Mouse (Mus musculus) lung, embryonic 14.5 days (tissue): ENCODE measurements around the gene Fam213a. TPM values are rescaled to one million over a fixed set of nuclear protein-coding genes. Genes with fewer than 3 reads are reported as not detected.

Experiments
- ATAC-seq: fragments of 200-750 bp; cut with Nextera tagmentation; 2 replicates; pipeline ENCODE4 v1.8.0; 2017; ENCODE audit warnings: mild to moderate bottlenecking, moderate TSS enrichment, moderate library complexity; ENCODE audit not compliant: insufficient read depth
- DNase-seq: peaks from one replicate; pipeline ENCODE4 v3.0.0-alpha.2; 2015
- H3K27ac ChIP-seq: fragments of 300-500 bp; sonication (generic); 2 replicates; pipeline ENCODE4 v1.5.1; 2014; ENCODE audit warnings: low read depth, mild to moderate bottlenecking, moderate library complexity
- H3K27me3 ChIP-seq: fragments of 300-500 bp; sonication (generic); 2 replicates; pipeline ENCODE4 v1.6.1; 2014; ENCODE audit warnings: low read length, control low read depth; ENCODE audit not compliant: insufficient read depth
- H3K36me3 ChIP-seq: fragments of 300-500 bp; sonication (generic); 2 replicates; pipeline ENCODE4 v1.6.1; 2014; ENCODE audit warnings: control low read depth; ENCODE audit not compliant: insufficient read depth
- H3K4me1 ChIP-seq: fragments of 300-500 bp; sonication (generic); 2 replicates; pipeline ENCODE4 v1.6.1; 2014; ENCODE audit warnings: antibody characterized with exemption, control low read depth; ENCODE audit not compliant: insufficient read depth
- H3K4me2 ChIP-seq: fragments of 300-500 bp; sonication (generic); 2 replicates; pipeline ENCODE4 v1.6.1; 2014; ENCODE audit warnings: mild to moderate bottlenecking
- H3K4me3 ChIP-seq: fragments of 300-500 bp; sonication (generic); 2 replicates; pipeline ENCODE4 v1.5.1; 2014; ENCODE audit warnings: low read depth, low read length
- H3K9ac ChIP-seq: fragments of 300-500 bp; sonication (generic); 2 replicates; pipeline ENCODE4 v1.6.1; 2014
- H3K9me3 ChIP-seq: fragments of 300-500 bp; sonication (generic); 2 replicates; pipeline ENCODE4 v1.6.1; 2016; ENCODE audit warnings: low read depth, low read length, control low read depth
- CTCF ChIP-seq: IDR thresholded peaks from 2 replicates; pipeline ENCODE4 v1.5.1; 2016; ENCODE audit warnings: antibody characterized with exemption, low read depth
- WGBS: fragments of 180-500 bp; shearing (Covaris S2); extraction: QIAGEN DNeasy Blood & Tissue Kit; methylation state at CpG from one replicate; pipeline ENCODE4 v1.1.7; 2014; 5-methylcytosine and 5-hydroxymethylcytosine counted together
- polyA plus RNA-seq: library from polyadenylated mRNA; unstranded; fragments of >200 nt; fragmentation: Nextera tagmentation; extraction: Ambion mirVana; gene quantifications from 2 replicates; pipeline ENCODE4 v1.2.1, GENCODE M21; 2014

Fam213a gene
- polyA plus RNA-seq, 1 experiment from 2014 or later = 167 TPM

GRCm38 (mm10) chr14:41033135-41034110 is 19.8 kb upstream of the Fam213a start:
- 48% methylated on average over 13 of the region's 13 CpGs for WGBS
- Histone ChIP-seq H3K9ac (no peak overlapping the region), H3K27me3 (no peaks in the 10 kb centered on the region), H3K4me2 (peak overlapping the region; percentile 15), H3K27ac (no peak overlapping the region), H3K36me3 (no peaks in the 10 kb centered on the region), H3K4me1 (no peaks in the 10 kb centered on the region), H3K9me3 (no peaks in the 10 kb centered on the region), H3K4me3 (no peak overlapping the region)
- peak; percentile 86 for TF ChIP-seq CTCF
- peak; percentile 45 for ATAC-seq
- peak; percentile 95 for DNase-seq

GRCm38 (mm10) chr14:41030989-41031513 is 17.5 kb upstream of the Fam213a start:
- Histone ChIP-seq H3K36me3 (no peaks in the 10 kb centered on the region), H3K4me2 (no peak overlapping the region), H3K9me3 (no peaks in the 10 kb centered on the region), H3K9ac (no peak overlapping the region), H3K4me3 (no peak overlapping the region), H3K27ac (no peak overlapping the region), H3K27me3 (no peaks in the 10 kb centered on the region), H3K4me1 (no peaks in the 10 kb centered on the region)
- ATAC-seq (no peak), DNase-seq (no peak)
- no peak for TF ChIP-seq CTCF
- WGBS = 88% methylated on average over 6 of the region's 6 CpGs

- Histone ChIP-seq H3K27ac (no peak overlapping the region), H3K36me3 (no peaks in the 10 kb centered on the region), H3K4me1 (no peaks in the 10 kb centered on the region), H3K4me2 (no peak overlapping the region), H3K27me3 (no peaks in the 10 kb centered on the region), H3K9ac (no peak overlapping the region), H3K4me3 (no peak overlapping the region), H3K9me3 (no peaks in the 10 kb centered on the region)
- 70% methylated on average over 4 of the region's 4 CpGs for WGBS
- TF ChIP-seq CTCF = no peak
- DNase-seq (no peak), ATAC-seq (no peak)
Measured at GRCm38 (mm10) chr14:41029303-41029702, 15.7 kb upstream of the Fam213a start.

GRCm38 (mm10) chr14:41025594-41026284 is 12.2 kb upstream of the Fam213a start:
- WGBS = 45% methylated on average over 7 of the region's 7 CpGs
- peak; percentile 21; the same call in 1 of the 2 replicates for ATAC-seq
- Histone ChIP-seq H3K9me3 (no peaks in the 10 kb centered on the region), H3K9ac (no peak overlapping the region), H3K36me3 (no peaks in the 10 kb centered on the region), H3K4me2 (no peak overlapping the region), H3K27ac (no peak overlapping the region), H3K27me3 (no peaks in the 10 kb centered on the region), H3K4me3 (no peak overlapping the region), H3K4me1 (no peaks in the 10 kb centered on the region)
- no peak for DNase-seq
- TF ChIP-seq CTCF = no peak

GRCm38 (mm10) chr14:41025087-41025486 is 11.5 kb upstream of the Fam213a start:
- TF ChIP-seq CTCF = no peak
- Histone ChIP-seq H3K4me2 (no peak overlapping the region), H3K9me3 (no peaks in the 10 kb centered on the region), H3K36me3 (no peaks in the 10 kb centered on the region), H3K4me1 (no peaks in the 10 kb centered on the region), H3K9ac (no peak overlapping the region), H3K27me3 (no peaks in the 10 kb centered on the region), H3K4me3 (no peak overlapping the region), H3K27ac (no peak overlapping the region)
- DNase-seq (no peak), ATAC-seq (no peak; the same call in 1 of the 2 replicates)
- 72% methylated on average over 2 of the region's 2 CpGs for WGBS

GRCm38 (mm10) chr14:41021246-41021645 is 7.7 kb upstream of the Fam213a start:
- no peak for TF ChIP-seq CTCF
- no peaks in the 10 kb centered on the region for H3K27me3 ChIP-seq
- whole genome bisulfite sequencing = 87% methylated on average over 3 of the region's 3 CpGs

GRCm38 (mm10) chr14:41017460-41017859 is 3.9 kb upstream of the Fam213a start:
- H3K4me2 ChIP-seq = no peak overlapping the region
- H3K36me3 ChIP-seq = no peaks in the 10 kb centered on the region
- peaks cover 10% of the 10 kb centered on the region for H3K4me1 ChIP-seq
- WGBS = 23% methylated on average over 5 of the region's 5 CpGs
- no peak for ATAC-seq
- DNase-seq = peak; percentile 40
- no peak for TF ChIP-seq CTCF
- H3K9ac ChIP-seq = no peak overlapping the region
- no peaks in the 10 kb centered on the region for H3K9me3 ChIP-seq
- H3K4me3 ChIP-seq = no peak overlapping the region
- no peaks in the 10 kb centered on the region for H3K27me3 ChIP-seq
- 0 out of 2 replicates have a peak overlapping the region, but pooled peaks have one; percentile 55 for H3K27ac ChIP-seq

More at GRCm38 (mm10) chr14:41021246-41021645, 7.7 kb upstream of the Fam213a start:
- no peak overlapping the region for H3K4me3 ChIP-seq
- H3K9me3 ChIP-seq = no peaks in the 10 kb centered on the region
- H3K4me2 ChIP-seq = no peak overlapping the region
- H3K36me3 ChIP-seq = no peaks in the 10 kb centered on the region
- H3K27ac ChIP-seq = no peak overlapping the region
- DNase-seq = no peak
- 0 out of 2 replicates have a peak, but pooled peaks cover 3% of the 10 kb centered on the region for H3K4me1 ChIP-seq
- ATAC-seq = no peak
- no peak overlapping the region for H3K9ac ChIP-seq
